Mouse (Mus musculus) kidney, postnatal 25 days (tissue): ENCODE data around the gene Gm10521.
"Not testable (repeated sequence)": the region's sequence is repeated elsewhere in the genome, so short reads cannot be mapped to it uniquely, and the experiment has no call there.

ENCODE experiments used
- DNase-seq, 2 experiments: peaks; one replicate each; pipeline ENCODE4 v3.0.0; 2021; ENCODE audit warnings: mixed read lengths in 2 of 2

The Gm10521 gene

DNA sequence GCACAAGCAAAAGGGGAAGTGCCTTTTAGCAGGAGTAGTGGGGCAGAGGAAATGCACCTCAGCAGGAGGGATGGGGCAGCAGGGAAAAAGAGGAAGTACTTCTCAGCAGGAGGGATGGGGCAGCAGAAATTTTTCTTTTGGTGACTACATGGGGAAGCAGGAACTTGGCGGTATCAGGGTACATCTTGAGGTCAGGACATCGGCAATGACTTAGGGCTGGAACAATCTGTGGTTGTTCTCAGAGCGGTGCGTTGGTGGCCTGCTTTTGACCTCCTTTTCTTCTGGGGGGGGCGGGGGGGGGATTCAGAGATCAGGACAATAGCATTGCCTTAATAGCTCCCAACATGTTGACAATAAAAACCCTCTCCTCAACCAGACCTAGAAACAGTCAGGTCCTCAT lies at the start of gene Gm10521:
Gene Gm10521 (plus strand): TSS at position 301 of the 400 bp plus-strand sequence.
- DNase-seq, result not testable (repeated sequence)

DNA sequence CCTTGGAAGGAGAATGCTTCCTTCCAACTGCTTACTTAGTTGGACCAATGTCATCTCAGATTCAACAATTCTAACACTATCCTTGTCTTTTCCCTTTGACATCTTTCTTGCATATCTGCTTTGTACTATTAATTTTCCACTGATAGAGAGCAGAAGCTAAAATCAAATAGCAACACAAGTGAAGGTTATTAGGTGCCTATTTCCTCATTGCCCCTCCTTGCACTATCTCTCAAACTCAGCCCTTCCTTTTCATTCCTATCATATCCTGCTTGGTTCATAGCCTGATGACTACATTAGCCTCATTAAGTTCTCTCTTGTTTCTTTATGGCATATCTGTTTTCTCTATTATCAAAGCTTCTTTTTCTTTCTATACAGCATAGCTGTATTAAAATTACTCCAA lies 47.3 kb upstream of the Gm10521 start:
- no peak for DNase-seq

DNA sequence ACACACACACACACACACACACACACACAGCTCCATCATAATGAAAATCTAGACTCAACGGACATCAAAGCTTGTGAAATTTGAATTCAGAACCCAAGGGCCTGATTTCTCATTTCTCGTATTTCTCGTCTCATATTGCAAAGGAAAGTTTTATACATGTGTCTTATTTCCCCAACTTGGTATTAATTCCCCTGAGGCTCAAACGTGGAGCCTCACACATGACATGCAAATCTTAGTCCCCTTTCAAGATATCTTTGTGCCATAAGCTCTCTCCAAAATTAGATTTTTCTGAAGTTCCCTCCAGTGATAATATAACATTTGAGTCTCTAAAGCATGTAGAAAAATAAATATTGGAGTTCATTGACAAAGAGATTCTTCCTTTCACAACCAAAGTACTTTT lies 46.7 kb upstream of the Gm10521 start:
- no peak for DNase-seq

DNA sequence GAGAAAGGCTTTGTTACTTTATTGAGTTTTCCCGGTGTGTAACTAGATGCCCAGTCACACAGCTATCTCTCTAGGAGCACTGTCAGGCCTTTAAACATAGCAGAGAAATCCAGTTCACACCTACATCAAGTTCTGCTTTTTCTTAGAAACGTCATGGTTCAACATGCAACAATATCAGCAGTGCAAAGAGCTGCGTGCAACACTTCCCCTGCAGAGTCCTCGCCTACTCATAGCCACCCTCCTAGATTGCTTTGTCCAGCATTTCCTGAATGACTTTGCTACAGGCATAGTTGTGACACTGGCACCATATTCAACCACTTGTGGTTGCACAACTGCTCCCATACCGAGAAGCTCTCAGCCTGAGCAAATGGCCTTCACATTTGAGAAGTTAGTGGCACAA lies 46.0 kb upstream of the Gm10521 start:
- DNase-seq, result no peak

DNA sequence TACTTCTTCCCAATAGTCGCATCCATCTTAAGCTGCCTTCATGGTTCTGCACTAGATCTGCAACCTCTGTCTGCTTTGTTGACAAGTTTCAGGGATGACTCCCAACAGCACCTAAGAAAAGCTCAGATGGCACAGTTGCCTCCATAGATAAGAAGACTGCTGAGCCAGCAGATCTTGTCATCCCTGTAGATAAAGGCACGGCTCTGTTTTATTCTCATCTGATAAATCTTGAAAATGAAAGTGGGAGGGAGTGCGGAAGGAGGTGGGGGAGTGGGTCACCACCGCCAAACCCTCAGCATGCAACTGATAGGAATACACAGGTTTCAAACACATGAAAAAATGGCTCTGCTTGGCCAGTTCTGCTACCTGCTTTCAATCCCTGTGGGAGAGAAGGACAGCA lies 30.0 kb upstream of the Gm10521 start:
- DNase-seq, result no peak

DNA sequence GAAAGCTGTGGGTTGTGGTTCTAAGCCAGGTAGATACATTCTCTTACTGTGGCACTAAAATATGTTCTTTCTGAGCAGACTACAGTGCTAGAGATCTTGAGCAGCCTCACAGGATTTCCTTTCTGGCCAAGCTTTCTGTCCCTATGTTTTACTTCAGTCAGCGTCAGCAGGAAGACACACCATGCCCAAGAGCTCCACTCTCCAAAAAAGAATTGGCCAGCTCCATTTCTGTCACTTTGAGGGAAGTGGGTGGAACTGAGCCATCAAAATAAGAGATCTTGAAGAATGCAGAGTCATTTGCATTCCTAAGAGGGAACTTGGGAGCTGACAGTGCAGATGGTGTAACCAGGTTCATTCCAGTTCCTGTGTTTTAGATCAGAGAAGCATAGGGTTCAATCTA lies 8.5 kb upstream of the Gm10521 start:
- DNase-seq, result no peak

DNA sequence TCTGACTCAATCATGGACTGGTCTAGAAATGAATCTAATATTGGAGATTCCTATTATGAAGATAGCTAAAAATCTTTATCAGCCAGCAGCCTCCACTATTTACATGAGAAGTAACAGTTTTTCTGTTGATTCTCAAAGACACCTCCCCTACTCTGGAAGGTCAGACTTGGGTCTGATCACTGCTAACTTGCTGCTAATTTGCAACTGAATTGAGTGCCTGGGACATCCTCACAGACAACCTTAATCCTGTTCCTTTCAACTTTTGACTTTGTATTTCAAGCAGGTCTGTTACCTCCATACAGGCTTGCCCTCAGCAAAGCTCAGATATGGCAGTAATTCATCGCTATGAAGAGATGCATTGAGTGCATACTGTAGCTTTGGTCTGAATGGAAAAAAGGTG lies 8.5 kb downstream of the Gm10521 start:
- DNase-seq, result no peak

DNA sequence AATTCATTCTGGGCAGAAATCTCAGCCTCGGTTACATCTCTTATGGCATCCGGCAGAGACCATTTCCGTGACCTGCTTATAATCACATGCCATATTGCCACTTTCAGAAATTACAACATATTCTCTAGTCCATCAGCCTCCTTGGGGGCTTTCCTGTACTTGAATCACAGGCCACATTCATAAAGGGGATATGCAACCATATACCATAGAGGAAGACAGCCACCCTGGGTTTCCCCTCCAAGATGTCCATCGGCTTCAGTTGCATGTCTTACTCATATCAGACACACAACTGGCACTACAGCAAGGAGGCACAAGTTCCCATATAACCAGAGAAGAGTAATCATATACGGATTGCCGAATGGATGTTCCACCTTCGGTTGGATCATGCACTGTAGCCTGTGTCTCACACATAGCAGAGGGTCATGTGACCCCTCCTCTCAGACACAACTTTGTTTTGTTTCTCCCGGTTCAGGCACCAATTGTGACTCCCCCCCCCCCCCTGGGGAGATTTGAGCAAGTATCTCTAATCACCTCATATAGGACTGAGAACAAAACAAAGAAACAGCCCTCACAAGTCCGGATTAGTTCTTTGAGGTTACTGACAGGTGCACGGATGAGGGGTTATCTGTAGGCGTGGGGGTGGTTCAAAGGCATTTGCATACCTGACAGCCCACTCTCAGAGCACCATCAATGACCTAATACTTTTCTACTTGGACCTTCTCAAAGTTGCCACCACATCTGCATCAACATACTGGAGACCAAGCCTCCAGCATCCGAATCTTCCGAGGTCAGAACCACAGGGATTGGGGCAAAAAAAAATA lies 20.4 kb downstream of the Gm10521 start:
- no peak for DNase-seq

DNA sequence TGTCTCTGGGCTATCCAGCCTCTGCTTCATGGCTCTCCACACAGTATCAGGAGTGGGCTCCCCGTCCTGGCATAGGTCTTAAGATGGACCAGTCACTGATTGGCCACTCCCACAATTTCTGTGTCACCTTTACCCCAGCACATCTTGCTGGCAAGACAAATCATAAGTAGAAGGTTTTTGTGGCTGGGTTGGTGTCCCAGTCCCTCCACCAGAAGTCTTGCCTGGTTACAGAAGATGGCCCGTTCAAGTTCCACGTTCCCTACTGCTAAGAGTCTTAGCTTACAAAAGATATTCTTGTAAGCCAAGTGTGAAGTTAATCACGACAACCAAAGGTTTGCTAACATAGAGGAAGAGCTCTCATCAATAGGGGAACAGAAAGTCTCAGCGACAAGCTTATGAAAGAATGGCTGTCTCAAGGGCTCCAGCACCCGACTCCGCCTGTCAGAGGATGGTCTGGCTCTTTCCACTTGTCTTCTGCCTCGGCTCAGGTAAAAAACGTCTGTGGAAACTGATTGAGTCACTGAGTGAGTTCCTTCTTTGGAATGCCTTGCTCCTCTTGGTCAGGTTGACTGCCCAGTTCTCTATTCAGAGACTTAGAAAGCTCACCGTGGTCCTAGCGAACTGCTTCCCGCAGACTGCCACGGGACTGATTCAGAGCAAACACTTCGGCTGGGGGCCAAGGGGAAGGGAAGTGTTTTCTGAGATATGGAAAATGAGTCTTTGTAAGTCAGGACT lies 22.0 kb downstream of the Gm10521 start, which contains the start of gene Slamf6:
Gene Slamf6 (plus strand): TSS at position 211 of the 735 bp plus-strand sequence.
- DNase-seq, result no peak

DNA sequence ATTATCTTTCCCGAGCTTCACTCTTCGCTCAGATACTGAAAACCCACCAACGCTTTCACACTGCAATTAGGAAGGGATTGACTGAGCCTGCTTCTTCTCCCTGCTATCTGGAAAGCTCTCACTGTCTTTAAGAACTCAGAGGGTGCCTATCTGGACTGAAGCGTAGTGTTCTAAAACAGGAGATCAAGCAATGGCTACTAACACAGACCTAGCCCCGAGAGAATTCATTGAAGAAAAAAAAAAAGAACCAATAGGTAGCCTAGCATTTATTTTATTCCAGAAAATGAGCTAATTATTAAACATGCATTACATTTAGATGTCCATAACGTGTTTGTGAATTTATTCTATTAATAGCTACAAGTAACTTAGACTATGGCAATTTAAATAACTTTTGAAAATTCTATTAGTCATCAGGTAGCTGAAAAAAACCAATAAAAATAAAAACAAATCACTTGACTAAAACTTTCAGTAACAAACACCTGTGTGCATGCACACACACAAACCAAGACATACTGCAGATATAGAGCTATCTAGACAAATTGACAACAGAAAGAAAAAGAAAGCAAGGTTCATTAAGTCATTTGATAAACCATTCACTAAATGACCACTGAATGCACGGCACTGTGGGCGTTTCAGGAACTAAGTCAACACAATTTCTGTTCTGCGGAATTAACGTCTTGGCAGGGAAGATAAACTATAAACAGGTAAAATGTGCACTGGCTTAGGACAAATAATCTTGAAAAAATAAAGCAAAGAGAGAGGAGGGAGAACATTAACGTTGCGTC lies 22.9 kb downstream of the Gm10521 start:
- no peak for DNase-seq

DNA sequence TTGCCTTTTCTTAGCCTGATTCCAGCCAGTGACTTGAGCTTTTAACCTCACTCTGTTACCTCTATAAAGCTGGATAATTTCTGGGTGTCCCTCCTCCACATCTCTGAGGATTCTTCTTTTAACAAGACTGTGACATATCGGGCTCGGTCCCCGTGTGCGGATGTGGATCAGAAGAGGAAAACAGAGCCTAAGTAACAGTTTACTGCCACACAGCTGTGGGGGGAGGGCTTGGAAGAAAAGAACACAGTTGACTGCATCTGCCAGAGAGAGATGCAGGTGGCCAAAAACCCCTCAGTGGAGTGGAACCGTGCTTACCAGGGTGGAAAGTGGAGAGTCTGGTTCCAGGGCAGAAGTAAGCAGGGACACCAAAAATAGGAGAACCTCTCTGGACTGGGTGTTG lies 23.7 kb downstream of the Gm10521 start:
- DNase-seq, result no peak

DNA sequence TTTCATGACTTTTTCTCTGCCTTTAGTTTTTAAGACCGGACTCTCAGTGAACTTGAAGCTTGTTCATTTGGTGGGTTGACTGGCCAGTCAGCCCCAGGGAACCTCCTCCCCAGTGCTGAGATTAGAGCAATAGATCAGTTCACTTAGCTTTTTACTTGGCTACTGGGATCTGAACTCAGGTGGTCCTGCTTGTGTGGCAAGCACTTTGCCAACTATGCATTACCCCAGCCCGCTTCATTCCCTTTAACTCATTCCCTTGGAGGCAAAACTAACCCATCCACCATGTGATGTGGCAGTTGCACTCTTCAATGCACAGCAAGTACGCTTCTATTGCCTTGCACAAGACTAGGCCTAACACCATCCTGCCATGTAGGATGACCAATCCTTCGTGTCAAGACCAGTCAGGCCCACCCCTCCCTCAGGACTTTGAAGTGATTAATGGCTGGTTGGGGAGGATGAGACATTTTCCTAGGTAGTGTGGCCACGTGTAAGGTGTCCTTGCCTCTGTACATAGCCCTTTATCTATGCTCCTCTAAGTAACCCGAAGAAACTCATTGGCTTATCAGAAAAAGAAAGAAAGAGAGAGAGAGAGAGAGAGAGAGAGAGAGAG lies 24.5 kb downstream of the Gm10521 start:
- no peak for DNase-seq

DNA sequence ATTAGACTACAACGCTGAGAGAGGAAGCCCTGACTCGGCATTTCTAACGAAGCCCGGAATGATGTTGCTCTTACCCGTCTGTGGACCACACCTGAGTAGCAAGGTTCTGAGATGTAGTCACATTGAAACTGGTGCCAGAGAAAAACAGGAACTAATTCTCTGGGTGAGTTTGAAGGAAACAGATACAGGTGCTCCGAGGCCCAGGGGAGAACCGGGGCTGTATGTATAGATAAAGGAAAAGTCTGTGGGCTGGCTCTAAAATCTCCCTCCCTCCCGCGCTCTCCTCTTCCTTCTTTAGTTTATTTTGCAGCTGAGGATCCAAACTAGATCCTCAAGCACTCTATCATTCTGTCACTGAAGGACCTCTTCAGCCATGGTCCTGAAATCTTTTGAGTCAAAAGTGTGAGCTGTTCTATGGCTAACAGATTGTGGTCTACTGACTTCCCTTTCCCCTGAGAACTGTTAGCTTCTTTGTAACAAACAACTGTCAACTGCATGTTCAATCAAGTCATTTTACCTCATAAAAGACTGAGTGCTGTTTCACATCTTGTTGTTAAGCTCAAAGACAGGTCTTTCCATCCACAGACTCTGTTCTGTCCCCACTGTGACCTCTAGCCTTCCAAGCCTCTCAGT lies 25.6 kb downstream of the Gm10521 start:
- no peak for DNase-seq

DNA sequence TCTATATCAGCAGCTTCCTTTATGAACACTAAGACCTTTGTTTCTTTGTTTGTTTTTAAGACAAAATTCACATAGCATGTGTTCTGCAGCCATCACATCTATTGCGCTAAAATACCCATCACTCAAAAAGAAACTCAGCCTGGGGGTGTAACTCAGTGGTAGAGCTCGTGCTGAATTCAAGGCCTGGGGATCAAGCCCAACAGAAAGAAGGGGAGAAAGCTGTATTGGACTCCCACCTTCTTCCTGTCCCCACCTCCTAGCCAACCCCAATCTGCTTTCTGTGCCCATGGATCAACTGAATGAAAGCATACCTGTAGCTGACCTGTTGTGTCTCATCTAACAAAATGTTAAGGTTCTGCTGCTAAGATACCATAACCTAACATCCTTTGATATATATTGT lies 26.2 kb downstream of the Gm10521 start:
- no peak for DNase-seq

DNA sequence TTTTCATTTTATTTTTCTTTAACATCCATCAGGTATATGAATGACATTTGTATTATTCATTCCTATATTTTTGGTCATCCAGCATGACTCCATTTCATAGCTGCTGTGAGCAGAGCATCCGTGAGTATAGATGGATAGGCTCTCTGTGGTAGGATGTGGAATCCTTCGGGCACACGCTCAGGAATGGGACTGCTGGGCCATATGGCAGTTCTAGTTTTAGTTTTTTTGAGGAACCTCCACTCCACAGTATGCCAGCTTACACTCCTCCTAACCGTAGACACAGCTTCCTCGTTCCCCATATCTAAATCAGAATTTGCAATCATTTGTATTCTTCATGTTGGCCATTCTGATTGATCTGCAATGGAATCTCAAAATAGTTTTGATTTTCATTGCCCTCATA lies 27.4 kb downstream of the Gm10521 start:
- no peak for DNase-seq

DNA sequence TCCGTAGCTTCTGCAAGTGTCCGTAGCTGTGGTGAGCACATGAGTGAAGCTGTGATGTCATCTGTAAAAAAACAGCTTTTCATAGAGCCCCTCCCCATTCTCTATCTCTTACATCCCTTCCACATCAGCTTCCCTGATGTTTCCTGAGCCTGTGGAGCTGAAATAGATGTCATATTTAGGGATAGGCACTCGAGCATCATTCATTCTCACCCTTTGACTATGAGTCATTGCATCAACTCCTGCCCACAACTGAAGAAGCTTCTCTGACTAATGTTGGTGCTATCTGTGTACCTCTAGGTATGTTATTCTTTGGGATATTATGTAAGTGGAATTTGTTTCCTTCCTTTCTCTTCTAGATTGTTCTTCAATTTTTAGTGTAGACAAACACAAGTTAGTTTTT lies 29.4 kb downstream of the Gm10521 start:
- DNase-seq, result no peak

DNA sequence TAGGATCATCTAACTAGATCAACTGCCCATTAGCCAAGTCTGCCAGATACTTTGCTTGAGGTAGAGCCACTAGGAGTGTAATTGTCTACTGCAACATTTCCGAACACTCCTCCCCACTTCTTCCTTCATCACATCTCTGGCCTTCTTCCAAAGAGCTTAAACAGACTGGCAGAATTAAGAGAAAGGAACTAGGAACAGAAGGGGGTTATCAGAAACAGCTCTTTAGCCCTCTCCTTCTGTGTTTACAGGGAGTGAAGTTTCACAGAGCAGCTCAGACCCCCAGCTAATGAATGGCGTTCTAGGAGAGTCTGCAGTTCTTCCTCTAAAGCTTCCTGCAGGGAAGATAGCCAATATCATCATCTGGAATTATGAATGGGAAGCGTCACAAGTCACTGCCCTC lies 38.4 kb downstream of the Gm10521 start:
- no peak for DNase-seq

DNA sequence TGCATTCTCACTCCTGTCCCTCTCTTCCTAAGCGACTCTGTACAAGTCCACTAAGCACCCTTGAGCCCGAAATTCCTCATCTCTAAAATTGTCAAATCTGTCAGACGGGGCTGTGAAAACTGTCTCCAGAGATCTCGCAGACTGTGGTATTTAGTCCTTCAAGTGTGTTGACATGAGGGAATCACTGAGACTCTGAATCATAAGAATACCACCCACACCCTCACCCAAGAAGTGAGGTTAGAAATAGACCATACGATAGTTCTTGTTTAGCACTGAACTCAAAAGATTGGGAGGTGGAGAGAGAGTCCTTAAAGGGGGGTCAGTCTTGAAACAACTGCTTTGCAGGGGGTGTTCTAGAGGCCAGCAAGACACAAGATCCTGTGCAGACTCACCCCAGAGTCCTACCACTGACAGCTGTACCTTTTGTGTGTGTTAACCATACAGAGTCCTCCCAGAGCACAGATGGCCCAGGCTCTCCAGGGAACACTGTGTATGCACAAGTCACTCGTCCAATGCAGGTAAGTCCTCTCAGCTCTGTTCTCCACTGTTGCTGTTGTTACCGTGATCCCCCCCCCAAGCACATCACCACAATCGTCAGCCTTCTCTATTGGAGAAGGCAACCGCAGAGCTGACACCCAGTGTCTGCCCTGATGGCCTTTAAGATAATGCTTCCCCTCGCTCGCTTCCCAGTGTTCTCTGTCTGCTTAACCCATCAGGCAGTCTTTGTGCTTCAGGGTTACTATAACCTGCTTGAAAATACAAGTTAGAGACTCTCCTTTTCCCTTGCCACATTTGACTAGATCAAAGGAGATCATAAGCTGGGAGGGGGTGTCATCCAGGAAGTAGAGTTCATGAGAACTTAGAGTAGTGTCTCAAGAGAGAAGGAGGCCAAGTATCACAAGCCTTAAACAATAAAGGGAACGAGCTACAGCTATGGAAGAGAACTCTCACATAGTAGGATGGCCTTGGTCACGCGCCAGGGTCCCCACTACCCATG lies 43.8 kb downstream of the Gm10521 start:
- no peak for DNase-seq

DNA sequence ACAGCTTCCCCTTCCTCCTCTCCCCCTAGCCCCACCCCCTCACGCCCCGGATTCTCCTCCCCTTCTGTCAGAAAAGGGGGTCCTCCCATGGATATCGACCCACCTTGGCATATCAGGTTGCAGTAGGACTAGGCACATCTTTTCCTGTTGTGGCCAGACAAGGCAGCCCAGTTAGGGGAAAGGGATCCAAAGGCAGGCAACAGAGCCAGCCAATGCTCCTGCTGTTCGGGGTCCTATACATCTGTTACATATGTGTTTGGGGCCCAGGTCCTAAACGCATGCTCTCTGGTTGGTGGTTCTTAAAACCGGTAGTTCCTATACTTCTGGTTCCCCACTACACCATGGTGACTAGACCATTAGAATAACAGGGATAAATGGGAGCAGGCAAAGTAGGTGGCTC lies 45.2 kb downstream of the Gm10521 start:
- no peak for DNase-seq

DNA sequence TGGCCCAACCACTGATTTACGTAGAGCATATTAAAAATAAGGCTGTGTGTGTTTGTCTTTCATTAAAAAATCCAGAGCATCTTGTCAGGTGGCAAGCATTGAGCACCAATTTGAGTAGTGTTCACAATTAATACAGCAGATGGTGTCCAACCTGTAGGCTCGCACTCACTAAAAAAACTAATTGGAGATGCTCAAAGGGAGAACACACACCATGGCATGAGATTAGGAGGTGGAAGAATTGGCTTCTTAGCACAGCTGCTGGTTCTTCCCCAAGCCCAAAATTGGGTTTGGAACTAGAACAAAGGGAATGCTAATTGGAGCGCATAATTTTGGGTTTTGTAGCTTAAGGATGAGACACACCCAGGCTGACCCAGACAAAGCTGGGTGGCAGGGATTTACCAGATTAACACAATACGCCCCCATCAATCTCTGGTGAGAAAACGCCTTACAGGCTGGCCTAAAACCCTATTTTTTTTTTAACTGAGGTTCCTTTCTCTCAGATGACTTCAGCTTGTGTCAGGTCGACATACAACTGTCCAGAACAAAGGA lies 51.1 kb downstream of the Gm10521 start:
- DNase-seq, result no peak
